Mouse (Mus musculus) layer of hippocampus, adult 11-12 months (tissue): Measurements from ENCODE around the gene Tinag.
A peak's percentile ranks its signal among the peaks of the same experiment; 100 is the strongest.
"Not testable (repeated sequence)": the region's sequence is repeated elsewhere in the genome, so short reads cannot be mapped to it uniquely, and the experiment has no call there.

ENCODE experiments used
- DNase-seq: peaks from one replicate; pipeline ENCODE4 v3.0.0; 2022; ENCODE audit warnings: low spot score

Gene Tinag

DNA sequence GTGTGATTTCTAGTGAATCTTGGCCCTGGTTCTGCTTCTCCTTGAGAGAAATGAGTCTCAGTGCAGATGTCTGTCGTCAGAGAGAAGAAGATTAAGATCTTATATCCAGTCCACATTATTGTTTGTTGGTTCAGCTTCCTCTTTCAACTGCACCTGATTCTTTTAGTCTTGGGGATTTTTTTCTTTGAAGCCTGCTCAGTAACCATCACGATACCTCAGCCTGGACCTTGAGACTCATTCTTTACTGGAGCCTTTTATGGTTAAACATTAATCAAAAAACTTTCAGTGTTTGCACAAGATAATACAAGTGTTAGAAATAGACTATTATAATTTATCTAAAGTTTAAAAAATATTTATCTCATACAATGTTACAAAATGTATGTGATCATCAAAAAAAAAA, at the start of gene Tinag:
Tinag (minus strand) TSS at position 210 of the 400 bp plus-strand sequence.
- no peak for DNase-seq

- DNase-seq = not testable (repeated sequence)
Observed at GRCm38 (mm10) chr9:77083221-77083620, 37.6 kb upstream of the Tinag start.

DNA sequence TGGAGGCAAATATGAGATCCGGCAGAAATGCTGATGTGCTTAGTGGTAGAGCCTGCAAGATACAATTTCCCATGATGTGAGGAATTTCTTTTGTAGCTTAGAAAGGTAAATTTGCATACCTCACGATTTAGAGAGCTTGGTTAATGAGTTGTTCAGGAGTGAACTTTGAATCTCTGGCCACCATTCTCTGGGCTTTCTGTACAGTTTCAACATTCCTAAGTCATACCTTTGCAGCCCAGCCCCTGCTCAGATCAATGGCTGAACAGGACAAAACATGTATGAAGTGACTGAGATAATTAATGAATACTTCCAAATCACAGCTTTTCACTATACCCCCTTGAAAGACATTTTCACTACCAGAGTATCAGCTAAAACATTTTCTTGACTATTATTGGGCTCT, 26.1 kb upstream of the Tinag start:
- no peak for DNase-seq

DNA sequence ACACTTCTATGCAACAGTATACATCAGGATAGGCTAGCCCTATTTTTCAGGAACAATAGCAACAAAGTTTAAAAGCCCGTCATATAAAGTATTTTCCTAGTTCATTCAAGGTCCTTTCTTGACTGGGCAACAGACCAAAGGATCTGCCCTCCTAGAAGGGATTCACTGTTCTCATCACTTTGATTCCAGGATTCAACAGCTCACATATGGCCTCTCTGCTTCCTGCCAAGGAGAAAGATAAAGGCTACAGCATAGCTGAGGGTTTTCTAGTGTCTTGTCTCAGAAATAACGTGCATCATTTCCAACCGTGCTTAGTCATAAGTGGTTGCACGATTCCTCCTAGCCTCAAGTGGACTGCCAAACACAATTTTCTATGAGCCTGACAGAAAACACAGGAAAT, 11.0 kb upstream of the Tinag start:
- DNase-seq = no peak

- DNase-seq = no peak
Observed at GRCm38 (mm10) chr9:77054426-77055193, 9.0 kb upstream of the Tinag start.

- no peak for DNase-seq
Observed at GRCm38 (mm10) chr9:77051406-77051805, 5.8 kb upstream of the Tinag start.

- no peak for DNase-seq
Observed at GRCm38 (mm10) chr9:77049669-77050068, 4.1 kb upstream of the Tinag start.

DNA sequence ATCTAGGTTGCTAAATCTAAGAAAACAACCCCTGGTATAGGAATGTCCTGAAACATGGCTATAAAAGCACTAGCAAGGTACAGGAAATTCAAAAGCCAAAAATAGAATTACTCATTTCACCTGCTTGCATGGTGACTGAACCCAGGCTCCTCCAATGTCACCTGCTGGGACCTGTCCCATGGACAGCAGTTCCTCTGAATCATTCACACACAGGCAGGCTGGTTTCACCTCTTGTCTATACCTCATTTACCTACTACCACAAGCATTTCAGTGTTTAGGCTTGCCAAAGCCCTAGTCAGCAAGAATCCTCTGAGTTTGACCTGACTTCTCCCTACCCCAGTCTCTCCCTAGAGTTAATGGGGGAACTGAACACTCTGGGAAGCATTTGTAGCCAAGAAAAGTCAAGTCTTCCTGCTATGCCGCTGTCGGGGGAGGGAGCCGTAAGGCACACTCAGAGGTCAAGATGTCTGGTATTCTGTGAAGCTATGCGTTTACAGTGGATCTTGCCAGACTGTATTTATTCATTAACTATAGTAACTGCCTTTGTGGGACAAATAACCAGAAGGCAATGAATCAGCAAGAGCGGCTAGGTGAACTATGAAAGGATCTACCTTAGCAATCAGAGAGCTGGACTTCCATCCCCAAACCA, 597 bp upstream of the Tinag start:
- no peak for DNase-seq

DNA sequence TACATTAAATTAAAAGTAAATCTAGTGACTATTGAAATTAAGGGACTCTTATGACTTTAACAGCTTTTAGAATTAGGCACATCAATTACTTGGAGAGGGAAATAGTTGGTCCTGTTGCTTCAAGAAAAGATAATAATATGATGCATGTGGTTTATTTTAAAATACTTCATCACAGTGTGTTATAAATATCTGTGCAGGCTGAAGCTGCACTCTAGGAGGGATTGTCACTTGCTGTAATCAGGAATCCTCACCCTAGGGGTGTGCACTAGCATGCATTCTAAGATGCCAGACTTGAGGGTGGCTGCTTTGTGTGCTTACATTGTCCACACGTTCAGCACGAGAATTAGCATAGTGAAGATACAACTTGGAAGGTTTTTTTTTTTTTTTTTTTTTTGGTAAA, 10.2 kb downstream of the Tinag start:
- no peak for DNase-seq

DNA sequence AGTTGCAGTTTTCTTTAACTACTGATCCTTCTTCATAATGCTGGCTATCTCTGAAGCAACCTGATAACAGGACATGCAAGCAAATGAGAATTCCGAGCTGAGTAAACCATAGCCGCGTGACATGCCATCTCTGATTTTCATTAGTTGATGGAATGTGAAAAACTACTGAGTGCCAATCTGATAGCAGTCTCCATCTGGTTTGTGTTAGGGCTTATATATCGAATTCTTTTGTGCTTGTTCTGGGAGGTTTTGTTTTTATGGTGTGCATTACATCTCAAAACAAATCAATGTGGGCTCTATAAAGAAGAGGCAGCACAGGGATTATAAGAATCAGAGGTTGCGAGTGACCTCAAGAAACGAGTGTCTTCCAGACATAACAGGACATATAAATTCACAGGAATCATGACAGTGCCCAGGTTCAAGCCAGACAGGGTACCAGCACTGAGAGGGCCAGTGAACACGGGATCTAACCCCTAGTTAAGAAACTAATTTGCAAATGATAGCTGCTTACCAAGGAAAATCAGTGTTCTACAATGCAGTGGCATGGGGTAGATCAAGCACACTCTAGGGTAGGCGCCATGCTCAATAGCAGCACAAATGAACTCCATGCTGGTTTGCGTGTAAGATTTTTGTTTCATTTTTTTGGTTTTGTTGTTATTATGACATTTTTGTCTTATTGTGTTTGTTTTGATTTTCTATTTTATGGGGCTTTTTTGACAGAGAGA, 13.0 kb downstream of the Tinag start:
- no peak for DNase-seq

GRCm38 (mm10) chr9:77025271-77025670, 20.3 kb downstream of the Tinag start:
- no peak for DNase-seq

GRCm38 (mm10) chr9:77018935-77019334, 26.7 kb downstream of the Tinag start:
- DNase-seq = no peak

- no peak for DNase-seq
Observed at GRCm38 (mm10) chr9:76996021-76996420, 49.6 kb downstream of the Tinag start.

DNA sequence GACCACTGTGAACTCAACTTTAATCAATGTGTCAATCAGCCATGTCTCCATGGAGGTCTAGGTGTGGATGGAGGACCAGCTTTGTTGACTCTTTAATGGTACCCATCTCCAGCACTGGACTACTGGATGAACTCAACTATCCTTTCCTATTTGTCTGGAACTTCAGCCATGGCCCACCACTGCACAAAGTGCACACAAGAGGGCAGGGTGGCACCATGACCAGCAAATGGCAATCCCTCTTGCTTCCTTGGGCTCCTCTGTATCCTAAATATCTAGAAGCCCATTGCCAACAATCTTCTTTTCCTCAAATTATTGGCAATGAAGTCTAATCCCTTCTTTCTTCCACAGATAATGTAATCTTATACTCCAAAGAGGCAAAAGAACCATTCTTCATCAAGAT, 55.6 kb downstream of the Tinag start:
- DNase-seq = peak; percentile 4

GRCm38 (mm10) chr9:76934813-76935212, 110.8 kb downstream of the Tinag start:
- DNase-seq = no peak

DNA sequence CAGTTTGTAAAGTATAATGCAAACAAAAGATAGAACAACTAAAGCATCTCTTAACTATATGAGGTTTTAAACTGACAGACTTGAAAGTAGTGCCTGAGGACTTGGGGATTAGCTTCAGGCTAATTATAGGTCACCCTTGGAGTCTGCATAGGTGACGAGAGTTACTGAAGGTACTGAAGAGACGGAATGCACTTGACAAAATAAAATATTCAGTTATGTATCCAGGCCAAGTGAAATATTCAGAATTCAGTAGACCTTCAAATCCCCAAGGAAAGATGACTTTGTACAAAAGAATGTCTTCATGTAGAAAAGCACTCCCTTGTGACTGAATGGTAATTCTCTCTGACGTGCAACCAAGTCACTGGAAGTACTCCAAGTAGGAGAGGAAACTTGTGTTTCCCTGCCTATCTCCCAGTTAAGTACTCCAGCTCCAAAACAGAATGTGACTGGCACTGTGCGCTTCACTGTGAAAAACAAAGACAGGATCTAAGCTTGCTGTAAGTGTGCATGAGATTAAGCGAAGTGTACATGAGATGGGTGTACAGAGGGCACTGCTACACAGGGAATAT, 130.4 kb downstream of the Tinag start:
- no peak for DNase-seq
